Mouse (Mus musculus) heart, postnatal 25 days (tissue): ENCODE measurements around the gene Ciapin1. TPM values are rescaled to one million over a fixed set of nuclear protein-coding genes. Genes with fewer than 3 reads are reported as not detected.
A peak's percentile ranks its signal among the peaks of the same experiment; 100 is the strongest.

Experiments
- DNase-seq: peaks from one replicate; pipeline ENCODE4 v3.0.0; 2022; ENCODE audit warnings: low spot score
- intact Hi-C: fragments of 180-260 bp; cut with DNase I; formaldehyde crosslinking; loops from one replicate; pipeline ENCODE4 v1.15.1; 2025
- total RNA-seq, 2 experiments: library from RNA; stranded (reverse); gene quantifications; 2 replicates each; pipeline ENCODE4 v1.2.3; 2021

Ciapin1 gene
- total RNA-seq, result 10 to 100 TPM; 73.7 to 80.1 TPM

DNA sequence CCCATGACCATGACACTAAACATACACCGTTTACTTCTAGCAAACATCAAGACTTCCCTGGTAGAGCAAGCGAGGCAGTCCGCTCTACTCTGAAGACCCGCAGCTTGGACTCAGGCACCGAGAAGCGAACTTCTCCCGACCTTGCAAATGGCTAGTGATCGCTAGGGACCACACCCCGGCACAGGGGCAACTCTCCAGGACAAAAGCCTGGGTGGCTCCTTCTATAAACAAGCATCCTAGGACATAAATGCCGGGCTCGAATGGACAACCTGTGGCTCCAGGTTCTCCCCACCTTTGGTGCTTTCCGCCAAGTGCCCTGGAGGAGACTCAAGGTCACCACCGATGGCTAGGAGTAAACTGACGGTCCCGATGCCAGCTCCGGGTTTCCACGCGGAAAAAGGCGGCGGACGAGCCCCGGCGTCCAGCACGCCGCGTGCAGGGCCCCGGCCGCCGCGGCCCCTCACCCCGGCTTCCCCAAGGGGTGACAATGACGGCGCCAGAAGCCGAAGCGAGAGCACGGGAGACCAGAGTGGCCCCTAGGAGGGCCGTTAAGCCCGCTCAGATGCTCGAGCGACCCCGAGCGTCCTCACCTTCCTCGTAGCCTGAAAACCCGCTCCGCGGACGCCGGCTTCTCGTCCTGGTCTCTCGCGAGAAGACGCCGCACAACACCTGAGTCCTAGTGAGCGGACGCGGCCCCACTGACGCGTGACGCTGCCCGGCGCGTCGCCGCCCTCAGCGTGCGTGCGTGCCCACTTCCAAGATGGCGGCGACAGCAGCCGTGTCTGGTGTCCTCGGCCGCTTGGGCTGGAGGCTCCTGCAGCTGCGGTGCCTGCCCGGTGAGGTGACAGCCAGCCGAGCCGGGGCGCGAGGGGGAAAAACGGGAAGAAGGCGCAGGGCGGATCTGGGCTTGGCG is at the start of gene Ciapin1, which contains the start of gene Coq9:
Ciapin1 (minus strand) TSS at position 697 of the 913 bp plus-strand sequence.
Coq9 (plus strand) TSS at position 660 of the 913 bp plus-strand sequence.
- intact Hi-C loops, result no loop called here

GRCm38 (mm10) chr8:94880742-94881141 is 42.6 kb upstream of the Ciapin1 start:
- DNase-seq, result no peak
- intact Hi-C loops, result no loop called here

More for the DNA sequence above, at the start of gene Ciapin1, which contains the start of gene Coq9:
- peak; percentile 90 for DNase-seq

DNA sequence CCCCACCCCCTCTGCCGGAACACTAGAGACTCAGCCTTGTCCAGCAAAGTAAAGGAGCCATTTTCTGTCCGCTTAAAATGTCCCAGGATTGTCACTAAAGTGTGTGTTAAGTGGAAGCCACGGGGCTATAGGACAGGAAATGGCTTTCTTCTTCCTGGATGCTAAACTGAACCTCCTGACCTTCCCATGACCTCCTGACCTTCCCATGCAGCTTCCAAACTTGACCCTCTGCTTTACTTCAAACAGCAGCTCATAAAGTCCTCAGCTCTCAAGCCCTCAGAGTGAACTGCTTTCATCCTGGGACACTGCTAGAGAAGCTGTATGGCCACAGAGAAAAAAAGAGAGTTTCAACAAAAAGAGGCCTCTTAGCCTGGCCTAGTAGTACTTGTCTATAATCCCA is 38.7 kb upstream of the Ciapin1 start:
- DNase-seq, result no peak
- intact Hi-C loops, result no loop called here

- peak; percentile 64 for DNase-seq
- intact Hi-C loops, result no loop called here
Measured at GRCm38 (mm10) chr8:94876197-94876730, 38.1 kb upstream of the Ciapin1 start, which contains the start of gene Dok4. Dok4 (minus strand) TSS chr8:94876330.

DNA sequence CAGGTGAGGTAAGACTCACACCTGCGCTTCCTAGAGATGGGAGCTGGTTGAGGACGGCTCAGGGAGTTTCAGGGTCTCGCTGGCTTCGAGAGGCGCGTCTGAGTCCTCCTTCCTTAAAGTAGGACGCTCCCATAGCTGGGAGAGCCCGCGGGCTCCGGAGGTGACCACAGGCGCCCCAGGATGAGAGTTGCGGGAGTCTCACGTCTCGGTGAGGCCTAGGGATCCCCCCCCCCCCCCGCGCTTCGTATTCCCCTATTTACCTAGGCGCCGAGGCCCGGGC is 37.7 kb upstream of the Ciapin1 start:
- intact Hi-C loops, result no loop called here
- DNase-seq, result no peak

GRCm38 (mm10) chr8:94875096-94875870 is 37.1 kb upstream of the Ciapin1 start:
- intact Hi-C loops, result no loop called here
- DNase-seq, result no peak

DNA sequence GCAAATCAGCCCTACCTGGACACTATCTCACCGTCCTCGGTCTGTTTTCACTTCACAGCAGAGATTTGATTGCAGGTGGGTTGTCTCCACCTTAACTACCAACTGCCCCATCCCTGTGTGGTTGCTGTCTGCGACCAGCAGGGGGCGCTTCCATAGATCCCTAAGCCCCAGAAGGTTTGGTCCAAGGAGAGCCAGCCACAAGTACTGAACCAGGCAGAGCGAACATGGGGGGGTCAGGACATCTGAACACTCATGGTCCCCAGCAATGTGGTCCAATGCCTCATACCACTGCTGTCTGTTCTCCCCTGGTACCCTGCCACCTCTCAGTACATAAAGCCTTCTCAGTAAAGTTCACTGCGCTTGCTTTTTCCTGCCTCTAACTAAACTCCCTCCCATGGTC is 36.2 kb upstream of the Ciapin1 start:
- DNase-seq, result peak; percentile 54
- intact Hi-C loops, result loop anchor here (1.0 kb wide), 1 partner anchor 35 kb away; no protein-coding TSS in a partner anchor

DNA sequence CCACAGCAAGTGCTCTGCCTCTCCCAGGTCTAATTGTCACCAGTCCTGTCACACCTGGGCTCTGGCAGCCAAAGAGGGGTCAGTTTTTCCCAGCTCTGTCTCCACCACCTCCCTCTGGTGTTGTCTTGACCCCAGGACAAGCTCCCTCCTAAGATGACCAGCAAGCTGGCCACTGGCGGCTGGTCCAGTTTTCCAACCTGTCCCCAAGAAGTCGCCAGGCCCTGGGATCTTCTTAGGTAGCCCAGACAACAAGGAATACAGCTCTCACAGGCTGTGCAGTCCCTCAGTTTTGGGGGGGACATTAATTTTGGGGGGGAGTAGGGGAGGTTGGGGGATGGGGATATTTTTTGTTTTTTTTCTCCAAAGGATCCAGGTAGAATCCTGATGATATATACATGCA is 34.4 kb upstream of the Ciapin1 start:
- intact Hi-C loops, result no loop called here
- no peak for DNase-seq

- no peak for DNase-seq
- intact Hi-C loops, result no loop called here
Measured at GRCm38 (mm10) chr8:94872156-94872555, 34.0 kb upstream of the Ciapin1 start.

DNA sequence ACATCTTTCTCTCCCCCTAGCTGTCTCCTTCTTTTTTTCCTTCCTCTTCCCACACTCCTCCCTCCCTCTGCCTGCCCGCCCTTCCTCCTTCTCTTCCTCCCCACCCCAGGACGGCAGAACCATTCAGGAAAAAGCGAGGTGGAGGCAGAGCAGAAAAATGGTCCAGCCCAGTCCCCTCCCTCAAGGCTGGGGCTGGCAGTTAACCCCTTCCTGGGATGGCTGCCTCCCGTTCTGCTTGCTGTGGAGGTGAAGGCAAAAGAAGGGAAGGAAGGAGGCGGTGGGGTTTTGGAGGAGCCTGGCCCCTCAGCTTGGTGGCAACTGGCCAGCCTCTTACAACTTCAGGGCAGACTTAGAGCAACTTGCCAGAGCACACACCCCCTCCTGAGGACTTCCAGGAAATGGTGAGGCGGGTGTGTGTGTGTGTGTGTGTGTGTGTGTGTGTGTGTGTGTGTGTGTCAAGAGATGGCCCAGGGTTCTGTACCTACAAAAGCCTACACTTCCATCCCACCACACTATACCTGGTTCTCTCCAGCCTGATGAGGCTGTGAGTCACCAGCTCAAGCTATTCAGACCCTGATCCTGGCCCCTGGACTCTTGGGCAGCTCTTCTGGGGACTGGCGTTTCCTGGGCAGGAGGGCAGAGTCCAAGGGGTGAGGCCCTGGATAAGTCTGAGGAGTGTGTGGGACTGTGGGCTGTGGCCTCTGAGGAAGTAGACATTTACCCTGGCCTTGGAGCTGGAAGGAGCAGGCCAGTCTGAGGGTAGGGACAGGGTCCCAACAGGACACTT is 33.1 kb upstream of the Ciapin1 start:
- peak; percentile 62 for DNase-seq
- intact Hi-C loops, result loop anchor here (1.0 kb wide), 1 partner anchor 34 kb away; no protein-coding TSS in a partner anchor

- no peak for DNase-seq
- intact Hi-C loops, result loop anchor here (1.0 kb wide), 1 partner anchor 35 kb away; no protein-coding TSS in a partner anchor
Measured at GRCm38 (mm10) chr8:94870474-94871107, 32.4 kb upstream of the Ciapin1 start.

DNA sequence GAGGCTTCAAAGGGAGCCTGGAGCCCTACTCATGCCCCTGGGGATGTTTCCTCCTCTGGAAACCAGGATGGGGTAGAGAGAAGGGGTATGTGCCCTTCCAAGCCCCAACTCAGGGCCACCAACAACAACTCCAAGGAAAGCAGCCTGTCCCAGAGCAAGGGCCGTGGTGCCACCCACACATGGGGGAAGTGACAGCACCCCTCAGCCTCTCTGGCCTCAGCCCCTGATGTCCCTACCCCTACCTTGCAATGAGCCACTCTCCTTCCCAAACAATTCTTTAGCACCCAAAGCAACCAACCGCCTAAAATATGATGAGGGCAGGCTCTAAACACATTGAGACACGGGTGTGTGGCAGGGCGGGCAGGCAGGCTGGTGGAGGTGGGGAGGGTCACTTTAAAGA is 31.8 kb upstream of the Ciapin1 start:
- intact Hi-C loops, result no loop called here

GRCm38 (mm10) chr8:94869146-94869545 is 31.0 kb upstream of the Ciapin1 start:
- no peak for DNase-seq
- intact Hi-C loops, result no loop called here

More for the DNA sequence above, 31.8 kb upstream of the Ciapin1 start:
- DNase-seq, result no peak

GRCm38 (mm10) chr8:94866921-94867320 is 28.8 kb upstream of the Ciapin1 start:
- DNase-seq, result no peak
- intact Hi-C loops, result no loop called here

GRCm38 (mm10) chr8:94865292-94865691 is 27.1 kb upstream of the Ciapin1 start:
- DNase-seq, result no peak
- intact Hi-C loops, result no loop called here

DNA sequence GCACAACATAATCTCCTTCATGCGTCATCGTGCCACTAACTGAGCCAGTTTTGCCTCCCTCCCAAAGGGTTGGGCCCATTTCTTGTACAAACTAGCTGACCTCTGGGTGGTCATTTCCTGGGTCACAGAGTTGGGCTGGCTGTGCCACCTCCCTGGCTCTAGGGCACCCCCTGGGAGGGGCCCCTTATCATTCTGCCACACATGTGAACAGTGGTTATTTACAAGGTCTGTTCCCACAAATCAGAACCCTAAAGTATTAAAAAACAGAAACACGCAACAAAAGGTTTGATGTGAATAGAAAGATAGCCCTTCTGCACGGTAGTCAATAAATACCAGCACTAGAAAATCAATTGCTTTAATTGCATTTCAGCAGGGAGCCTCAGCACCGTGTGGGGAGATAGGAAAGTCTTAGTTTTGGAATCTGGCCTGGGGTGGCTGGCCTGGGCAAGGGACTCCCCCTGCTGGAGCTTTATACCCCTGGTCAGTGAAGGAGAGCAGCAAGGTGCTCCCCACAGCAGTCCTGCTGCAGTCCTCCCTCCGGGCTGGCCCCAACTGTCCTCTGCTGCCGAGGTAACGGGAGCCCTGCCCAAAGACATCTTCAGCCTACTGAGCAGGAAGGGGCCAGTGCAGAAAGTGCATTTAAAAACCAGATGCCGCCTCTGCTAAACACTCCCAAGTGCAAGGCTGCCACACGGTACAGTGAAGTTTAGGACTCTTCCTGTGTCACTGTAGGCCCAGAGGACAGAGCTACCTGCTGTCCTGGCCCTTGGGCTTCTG is 25.9 kb upstream of the Ciapin1 start:
- no peak for DNase-seq

DNA sequence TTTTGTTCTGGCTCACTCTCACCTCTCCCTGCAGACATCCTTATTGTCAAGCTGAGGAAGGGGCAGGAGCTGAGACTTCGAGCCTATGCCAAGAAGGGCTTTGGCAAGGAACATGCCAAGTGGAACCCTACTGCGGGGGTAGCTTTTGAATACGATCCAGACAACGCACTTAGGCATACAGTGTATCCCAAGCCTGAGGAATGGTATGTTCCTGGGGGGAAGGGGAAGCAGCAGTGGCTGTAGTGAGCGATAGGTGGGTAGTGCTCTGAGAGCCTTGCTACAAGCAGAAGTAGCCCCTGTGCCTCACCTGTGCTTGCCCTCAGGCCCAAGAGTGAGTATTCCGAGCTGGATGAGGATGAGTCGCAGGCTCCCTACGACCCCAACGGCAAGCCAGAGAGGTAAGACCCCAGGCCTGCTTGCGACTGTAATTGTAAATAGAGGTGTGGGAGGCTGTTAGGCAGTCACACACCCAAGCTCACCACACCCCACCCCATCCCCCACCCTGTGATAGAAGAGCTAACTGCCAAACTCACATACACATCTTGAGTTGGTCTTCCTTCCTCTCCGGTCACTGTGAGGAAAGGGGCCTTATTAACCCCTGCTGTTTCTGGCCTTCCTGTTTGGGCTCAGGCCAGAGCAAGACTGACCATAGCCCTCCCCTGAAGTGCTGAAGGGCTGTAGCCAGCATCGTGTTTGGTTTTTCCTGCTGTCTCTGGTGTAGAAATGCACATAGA is 24.5 kb upstream of the Ciapin1 start:
- intact Hi-C loops, result no loop called here
- no peak for DNase-seq

More for the DNA sequence above, 25.9 kb upstream of the Ciapin1 start:
- intact Hi-C loops, result no loop called here
